Mouse (Mus musculus) neutrophil, adult 5-6 weeks (primary cell): ENCODE measurements around the gene Cebpe. TPM values are rescaled to one million over a fixed set of nuclear protein-coding genes. Genes with fewer than 3 reads are reported as not detected.

ENCODE experiments used
- ATAC-seq: fragments of 151-379, 151-347 bp; 2 replicates; pipeline ENCODE4 v1.8.0; 2017; ENCODE audit warnings: mild to moderate bottlenecking, moderate TSS enrichment; ENCODE audit not compliant: insufficient number of reproducible peaks, poor library complexity, low FRiP score, severe bottlenecking; ENCODE audit errors: extremely low read depth
- total RNA-seq: library from RNA; stranded (forward); fragments of 200-1000 nt; gene quantifications from 2 replicates; pipeline ENCODE4 v1.2.3, GENCODE M21; 2017

Gene Cebpe
- total RNA-seq, 1 experiment from 2014 or later, result 9.2 TPM

GRCm38 (mm10) chr14:54687251-54687650, 24.7 kb downstream of the Cebpe start:
- ATAC-seq, result no peak

- ATAC-seq, result peak; percentile 92
Measured at GRCm38 (mm10) chr14:54686522-54687143, 25.3 kb downstream of the Cebpe start, which contains the start of gene Acin1. TSS of gene Acin1 (minus strand) at chr14:54686931.

GRCm38 (mm10) chr14:54686063-54686521, 25.9 kb downstream of the Cebpe start, which contains the start of gene 1700123O20Rik:
TSS of gene 1700123O20Rik (plus strand) at chr14:54686216.
- ATAC-seq, result peak; percentile 34; the same call in 1 of the 2 replicates

GRCm38 (mm10) chr14:54685471-54685870, 26.5 kb downstream of the Cebpe start:
- no peak for ATAC-seq

- ATAC-seq, result no peak
Measured at GRCm38 (mm10) chr14:54682396-54682795, 29.6 kb downstream of the Cebpe start.

GRCm38 (mm10) chr14:54678657-54679304, 33.2 kb downstream of the Cebpe start:
- no peak for ATAC-seq

- no peak for ATAC-seq
Measured at GRCm38 (mm10) chr14:54676290-54676689, 35.7 kb downstream of the Cebpe start.

- ATAC-seq, result no peak
Measured at GRCm38 (mm10) chr14:54674317-54674716, 37.7 kb downstream of the Cebpe start.

GRCm38 (mm10) chr14:54669381-54669780, 42.6 kb downstream of the Cebpe start:
- no peak for ATAC-seq

- no peak for ATAC-seq
Measured at GRCm38 (mm10) chr14:54664477-54665222, 47.3 kb downstream of the Cebpe start.

Other genes with a start within 250 kb of the Cebpe start
- 69.1 and 100 TPM in 2 replicates for gene Lrp10, start 248.0 kb downstream of the Cebpe start, total RNA-seq
- 0.61 and 0.93 TPM in 2 replicates for gene Rem2, start 236.1 kb downstream of the Cebpe start, total RNA-seq
- gene Prmt5, start 194.6 kb downstream of the Cebpe start, total RNA-seq, result 13.3 and 18.4 TPM in 2 replicates
- gene Haus4, start 157.6 kb downstream of the Cebpe start, total RNA-seq, result 20.0 and 20.7 TPM in 2 replicates
- gene Ajuba, start 134.6 kb downstream of the Cebpe start, total RNA-seq, result 0.12 and 0.25 TPM in 2 replicates
- gene 4931414P19Rik, start 106.2 kb downstream of the Cebpe start, total RNA-seq, result 2.1 and 4.5 TPM in 2 replicates
- 24.0 and 29.1 TPM in 2 replicates for gene Psmb5, start 94.2 kb downstream of the Cebpe start, total RNA-seq
- 0.12 TPM in 1 of 2 replicates, not detected in the other for gene Psmb11, start 90.7 kb downstream of the Cebpe start, total RNA-seq
- not detected in 2 replicates for gene Gm17606, start 71.2 kb downstream of the Cebpe start, total RNA-seq
- 1.5 and 2.5 TPM in 2 replicates for gene Cdh24, start 70.8 kb downstream of the Cebpe start, total RNA-seq
- gene 1700123O20Rik, start 26.0 kb downstream of the Cebpe start, total RNA-seq, result 24.8 and 28.1 TPM in 2 replicates
- 373 and 387 TPM in 2 replicates for gene Acin1, start 25.2 kb downstream of the Cebpe start, total RNA-seq
- not detected in 2 replicates for gene Gm29776, start 13.3 kb downstream of the Cebpe start, total RNA-seq
- 0.49 and 0.81 TPM in 2 replicates for gene Slc7a8, start 69.8 kb upstream of the Cebpe start, total RNA-seq
- gene Rnf212b, start 102.0 kb upstream of the Cebpe start, total RNA-seq, result not detected in 2 replicates
- gene Homez, start 158.8 kb upstream of the Cebpe start, total RNA-seq, result 9.2 and 9.7 TPM in 2 replicates
- 0.47 TPM in 1 of 2 replicates, not detected in the other for gene Ppp1r3e, start 165.4 kb upstream of the Cebpe start, total RNA-seq
- gene Bcl2l2, start 171.2 kb upstream of the Cebpe start, total RNA-seq, result 3.6 and 6.6 TPM in 2 replicates
- gene Gm20521, start 171.3 kb upstream of the Cebpe start, total RNA-seq, result not detected in 2 replicates
- 198 and 209 TPM in 2 replicates for gene Pabpn1, start 180.3 kb upstream of the Cebpe start, total RNA-seq
- 0.25 and 0.47 TPM in 2 replicates for gene Slc22a17, start 201.0 kb upstream of the Cebpe start, total RNA-seq
- not detected in 2 replicates for gene Efs, start 214.0 kb upstream of the Cebpe start, total RNA-seq
- not detected in 2 replicates for gene Il25, start 220.5 kb upstream of the Cebpe start, total RNA-seq
- gene Cmtm5, start 224.1 kb upstream of the Cebpe start, total RNA-seq, result not detected in 2 replicates